Mouse (Mus musculus) left cerebral cortex, adult 9 months (tissue): ENCODE data around the gene Cfi.

Experiments
- DNase-seq, 2 experiments: peaks; one replicate each; pipeline ENCODE4 v3.0.0; 2022; ENCODE audit warnings: low spot score in 2 of 2

The Cfi gene

GRCm38 (mm10) chr3:129835388-129835934, at the start of gene Cfi:
TSS of gene Cfi (plus strand) at chr3:129835884.
- DNase-seq = no peak

- no peak for DNase-seq
These were observed 41.9 kb upstream of the Cfi start for GRCm38 (mm10) chr3:129793801-129794200.

- no peak for DNase-seq
These were observed 38.3 kb upstream of the Cfi start for GRCm38 (mm10) chr3:129797341-129797740.

GRCm38 (mm10) chr3:129798551-129798950, 37.1 kb upstream of the Cfi start:
- no peak for DNase-seq

- no peak for DNase-seq
These were observed 36.7 kb upstream of the Cfi start for GRCm38 (mm10) chr3:129799011-129799410.

GRCm38 (mm10) chr3:129803765-129804164, 31.9 kb upstream of the Cfi start, which contains the start of gene Lrit3:
TSS of gene Lrit3 (minus strand) at chr3:129804030.
- no peak for DNase-seq

GRCm38 (mm10) chr3:129820847-129821246, 14.8 kb upstream of the Cfi start:
- DNase-seq = no peak

GRCm38 (mm10) chr3:129821736-129822135, 13.9 kb upstream of the Cfi start:
- no peak for DNase-seq

- DNase-seq = no peak
These were observed 13.4 kb upstream of the Cfi start, which contains the start of gene Rrh for GRCm38 (mm10) chr3:129822206-129822775. TSS of gene Rrh (minus strand) at chr3:129822587.

- DNase-seq = no peak
These were observed 12.4 kb upstream of the Cfi start for GRCm38 (mm10) chr3:129823293-129823692.

- DNase-seq = no peak
These were observed 11.5 kb upstream of the Cfi start for GRCm38 (mm10) chr3:129824146-129824545.

- DNase-seq = no peak
These were observed 10.8 kb upstream of the Cfi start for GRCm38 (mm10) chr3:129824891-129825290.

GRCm38 (mm10) chr3:129826691-129827090, 9.0 kb upstream of the Cfi start:
- DNase-seq = no peak

GRCm38 (mm10) chr3:129827691-129828090, 8.0 kb upstream of the Cfi start:
- no peak for DNase-seq

GRCm38 (mm10) chr3:129830626-129831025, 5.1 kb upstream of the Cfi start:
- DNase-seq = no peak

GRCm38 (mm10) chr3:129831035-129831568, 4.6 kb upstream of the Cfi start, which contains the start of gene Gar1:
TSS of gene Gar1 (minus strand) at chr3:129831396.
- peak; percentile 88 to 95 for DNase-seq

- no peak for DNase-seq
These were observed 490 bp downstream of the Cfi start for GRCm38 (mm10) chr3:129836051-129836697.

- no peak for DNase-seq
These were observed 1.3 kb downstream of the Cfi start for GRCm38 (mm10) chr3:129836965-129837364.

GRCm38 (mm10) chr3:129838017-129838416, 2.3 kb downstream of the Cfi start:
- DNase-seq = no peak

GRCm38 (mm10) chr3:129845868-129846267, 10.2 kb downstream of the Cfi start:
- DNase-seq = no peak

GRCm38 (mm10) chr3:129846846-129847245, 11.2 kb downstream of the Cfi start:
- DNase-seq = no peak

GRCm38 (mm10) chr3:129862592-129862991, 26.9 kb downstream of the Cfi start:
- no peak for DNase-seq

- peak in 1 of 2 experiments; percentile 12 for DNase-seq
These were observed 28.0 kb downstream of the Cfi start for GRCm38 (mm10) chr3:129863698-129864097.
